Mouse (Mus musculus) embryonic facial prominence, embryonic 11.5 days (tissue): Measurements from ENCODE around the gene Btbd7. TPM values are rescaled to one million over a fixed set of nuclear protein-coding genes. Genes with fewer than 3 reads are reported as not detected.

Experiments used
- ATAC-seq: fragments of 200-750 bp; cut with Nextera tagmentation; replicated peaks from 2 replicates; pipeline ENCODE4 v1.8.0; 2017; ENCODE audit warnings: low read depth; ENCODE audit not compliant: insufficient number of reproducible peaks, low FRiP score, low TSS enrichment
- DNase-seq: peaks from one replicate; pipeline ENCODE4 v3.0.0-alpha.2; 2015; ENCODE audit warnings: low spot score
- H3K27ac ChIP-seq: fragments of 300-500 bp; sonication (generic); replicated peaks from 2 replicates; pipeline ENCODE4 v1.5.1; 2014; ENCODE audit warnings: mild to moderate bottlenecking, low read depth, low read length, control low read depth
- H3K27me3 ChIP-seq: fragments of 300-500 bp; sonication (generic); 2 replicates; pipeline ENCODE4 v1.6.1; 2014; ENCODE audit warnings: mild to moderate bottlenecking, low read length, moderate library complexity, mixed read lengths; ENCODE audit not compliant: control insufficient read depth, insufficient read depth
- H3K36me3 ChIP-seq: fragments of 300-500 bp; sonication (generic); replicated peaks from 2 replicates; pipeline ENCODE4 v1.6.1; 2014; ENCODE audit warnings: low read depth, mild to moderate bottlenecking, low read length, moderate library complexity, mixed read lengths; ENCODE audit not compliant: control insufficient read depth, insufficient read depth
- H3K4me1 ChIP-seq: fragments of 300-500 bp; sonication (generic); 2 replicates; pipeline ENCODE4 v1.6.1; 2014; ENCODE audit warnings: low read length, mixed read lengths; ENCODE audit not compliant: control insufficient read depth, insufficient read depth
- H3K4me2 ChIP-seq: fragments of 300-500 bp; sonication (generic); 2 replicates; pipeline ENCODE4 v1.6.1; 2014; ENCODE audit warnings: low read depth, mild to moderate bottlenecking, control low read depth, low read length, moderate library complexity
- H3K4me3 ChIP-seq: fragments of 300-500 bp; sonication (generic); 2 replicates; pipeline ENCODE4 v1.5.1; 2014; ENCODE audit warnings: low read depth, low read length, control low read depth
- H3K9ac ChIP-seq: fragments of 300-500 bp; sonication (generic); replicated peaks from 2 replicates; pipeline ENCODE4 v1.6.1; 2014; ENCODE audit warnings: mild to moderate bottlenecking, control low read depth, low read length
- H3K9me3 ChIP-seq: fragments of 300-500 bp; sonication (generic); replicated peaks from 2 replicates; pipeline ENCODE4 v1.6.1; 2016; ENCODE audit warnings: mild to moderate bottlenecking, low read length, inconsistent platforms, mixed read lengths; ENCODE audit not compliant: control insufficient read depth
- WGBS: fragments of 180-500 bp; shearing (Covaris S2); extraction: QIAGEN DNeasy Blood & Tissue Kit; methylation state at CpG from one replicate; pipeline ENCODE4 v1.1.7; 2014; 5-methylcytosine and 5-hydroxymethylcytosine counted together
- polyA plus RNA-seq: library from polyadenylated mRNA; unstranded; fragments of >200 nt; fragmentation: Nextera tagmentation; extraction: Ambion mirVana; gene quantifications from 2 replicates; pipeline ENCODE4 v1.2.1, GENCODE M21; 2014

Btbd7 gene
- polyA plus RNA-seq, 1 experiment from 2014 or later = 21.0 TPM

DNA sequence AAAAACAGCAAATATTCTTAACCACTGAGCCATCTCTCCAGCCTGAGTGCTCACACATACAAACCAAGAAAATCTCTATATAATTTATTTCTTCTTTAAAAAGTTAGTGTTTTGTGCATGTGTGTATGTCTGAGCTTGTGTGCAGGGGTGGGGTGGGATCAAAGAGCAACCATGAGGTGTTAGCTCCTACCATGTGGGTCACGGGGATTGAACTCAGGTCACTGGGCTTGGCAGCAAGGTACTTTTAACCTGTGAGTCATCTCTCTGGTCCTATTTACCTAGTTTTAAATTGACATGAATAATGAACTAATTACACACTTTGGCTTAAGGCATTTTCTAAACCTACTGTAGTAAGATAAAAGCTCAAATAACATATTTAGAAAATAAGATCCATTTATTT, 51.9 kb downstream of the Btbd7 start:
- no peak overlapping the region for H3K4me2 ChIP-seq
- no peak overlapping the region for H3K4me3 ChIP-seq
- no peaks in the 10 kb centered on the region for H3K9me3 ChIP-seq
- no peaks in the 10 kb centered on the region for H3K4me1 ChIP-seq
- H3K27me3 ChIP-seq = no peaks in the 10 kb centered on the region
- no peaks in the 10 kb centered on the region for H3K36me3 ChIP-seq
- ATAC-seq (no peak), DNase-seq (no peak)
- H3K27ac ChIP-seq = no peak overlapping the region
- 94% methylated on average over 1 of the region's 1 CpGs for WGBS
- no peak overlapping the region for H3K9ac ChIP-seq

DNA sequence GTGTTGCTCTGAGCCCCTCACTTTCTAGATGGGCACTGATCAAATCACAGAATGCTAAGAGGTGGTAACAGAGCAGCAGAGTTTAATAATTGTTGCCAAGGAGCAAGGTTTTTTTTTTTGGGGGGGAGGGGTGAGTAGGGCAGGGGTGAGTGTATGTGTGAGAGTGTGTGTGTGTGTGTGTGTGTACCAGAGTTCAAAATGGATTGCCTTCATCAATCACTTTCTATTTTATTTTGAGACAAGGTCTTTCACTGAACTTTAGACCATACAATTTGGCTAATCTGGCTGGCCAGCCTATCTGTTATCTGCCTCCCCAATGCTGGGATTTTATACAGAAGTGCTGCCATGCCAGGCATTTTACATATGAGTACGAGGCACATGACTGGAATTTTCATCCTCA, 63.4 kb downstream of the Btbd7 start:
- Histone ChIP-seq H3K4me2 (no peak overlapping the region), H3K9ac (no peak overlapping the region), H3K4me1 (no peaks in the 10 kb centered on the region), H3K4me3 (no peak overlapping the region), H3K9me3 (no peaks in the 10 kb centered on the region), H3K27me3 (no peaks in the 10 kb centered on the region), H3K27ac (no peak overlapping the region), H3K36me3 (no peaks in the 10 kb centered on the region)
- WGBS = 86% methylated on average over 1 of the region's 1 CpGs
- DNase-seq (no peak), ATAC-seq (no peak)

DNA sequence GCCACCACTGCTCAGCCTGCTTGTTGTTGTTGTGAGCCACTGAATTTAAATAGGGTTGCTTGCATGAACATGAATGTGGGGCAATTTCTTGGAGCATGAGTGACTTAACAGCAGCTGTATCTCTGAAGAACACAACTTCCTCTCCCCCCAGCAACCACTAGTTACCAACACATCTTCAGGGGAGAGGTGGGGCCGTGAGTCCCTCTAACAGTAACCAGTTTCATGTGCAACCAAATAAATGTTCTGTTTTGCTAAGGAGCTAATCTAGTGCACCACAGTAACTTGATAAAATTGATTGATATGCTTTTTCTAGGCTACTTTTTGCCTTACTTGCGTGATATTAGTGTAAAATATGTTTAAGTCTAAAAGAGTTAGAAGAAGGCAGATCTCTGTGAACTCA, 78.7 kb downstream of the Btbd7 start:
- no peak overlapping the region for H3K9ac ChIP-seq
- DNase-seq (no peak), ATAC-seq (no peak)
- no peak overlapping the region for H3K4me3 ChIP-seq
- H3K27ac ChIP-seq = no peak overlapping the region
- H3K27me3 ChIP-seq = no peaks in the 10 kb centered on the region
- H3K9me3 ChIP-seq = no peaks in the 10 kb centered on the region
- 96% methylated on average over 2 of the region's 2 CpGs for WGBS
- H3K4me2 ChIP-seq = no peak overlapping the region
- H3K4me1 ChIP-seq = no peaks in the 10 kb centered on the region
- no peaks in the 10 kb centered on the region for H3K36me3 ChIP-seq

- no peaks in the 10 kb centered on the region for H3K27me3 ChIP-seq
- no peak overlapping the region for H3K4me3 ChIP-seq
- no peak for ATAC-seq
- H3K36me3 ChIP-seq = peaks cover 5% of the 10 kb centered on the region; the same call in 1 of the 2 replicates
- H3K9me3 ChIP-seq = no peaks in the 10 kb centered on the region
- no peak overlapping the region for H3K9ac ChIP-seq
- no peak overlapping the region for H3K4me2 ChIP-seq
- 89% methylated on average over 7 of the region's 7 CpGs for WGBS
- H3K27ac ChIP-seq = no peak overlapping the region
- no peak for DNase-seq
- H3K4me1 ChIP-seq = no peaks in the 10 kb centered on the region
Observed at GRCm38 (mm10) chr12:102787927-102788326, 90.3 kb downstream of the Btbd7 start.

DNA sequence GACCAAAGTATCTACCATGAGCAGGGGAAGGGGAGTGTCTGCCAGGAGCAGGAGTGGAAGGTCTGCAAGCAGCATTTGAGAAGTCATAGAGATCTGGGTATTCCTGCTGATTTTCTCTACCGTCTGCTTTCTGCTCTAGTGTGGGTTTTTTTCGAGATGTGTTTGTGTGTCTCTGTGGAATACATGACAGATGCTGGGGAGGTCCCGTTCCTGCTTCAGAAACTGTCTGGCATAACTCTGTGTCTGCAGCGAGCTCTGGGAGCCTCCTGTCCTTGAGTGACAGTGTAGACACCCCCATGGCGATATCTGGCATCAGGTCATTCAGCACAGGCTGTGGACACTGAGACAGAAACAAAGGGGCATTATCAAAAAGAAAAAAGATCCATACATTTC, 92.7 kb downstream of the Btbd7 start:
- Histone ChIP-seq H3K27ac (no peak overlapping the region), H3K4me3 (no peak overlapping the region), H3K9ac (no peak overlapping the region), H3K9me3 (no peaks in the 10 kb centered on the region), H3K27me3 (no peaks in the 10 kb centered on the region), H3K4me1 (no peaks in the 10 kb centered on the region), H3K36me3 (0 out of 2 replicates have a peak, but pooled peaks cover 3% of the 10 kb centered on the region), H3K4me2 (no peak overlapping the region)
- WGBS = 79% methylated on average over 5 of the region's 5 CpGs
- DNase-seq = no peak
- no peak for ATAC-seq

- Histone ChIP-seq H3K4me1 (no peaks in the 10 kb centered on the region), H3K36me3 (0 out of 2 replicates have a peak, but pooled peaks cover 3% of the 10 kb centered on the region), H3K9ac (no peak overlapping the region), H3K9me3 (no peaks in the 10 kb centered on the region), H3K4me2 (no peak overlapping the region), H3K27ac (no peak overlapping the region), H3K4me3 (no peak overlapping the region), H3K27me3 (no peaks in the 10 kb centered on the region)
- 84% methylated on average over 19 of the region's 19 CpGs for whole genome bisulfite sequencing
- DNase-seq (no peak), ATAC-seq (no peak)
Observed at GRCm38 (mm10) chr12:102784899-102785592, 93.2 kb downstream of the Btbd7 start.

- Histone ChIP-seq H3K4me3 (no peak overlapping the region), H3K27ac (no peak overlapping the region), H3K27me3 (no peaks in the 10 kb centered on the region), H3K9me3 (no peaks in the 10 kb centered on the region), H3K9ac (no peak overlapping the region), H3K4me1 (no peaks in the 10 kb centered on the region), H3K4me2 (no peak overlapping the region), H3K36me3 (0 out of 2 replicates have a peak, but pooled peaks cover 3% of the 10 kb centered on the region)
- ATAC-seq (no peak), DNase-seq (no peak)
- WGBS = 92% methylated on average over 5 of the region's 5 CpGs
Observed at GRCm38 (mm10) chr12:102782841-102783240, 95.4 kb downstream of the Btbd7 start.

GRCm38 (mm10) chr12:102779452-102779851, 98.8 kb downstream of the Btbd7 start:
- Histone ChIP-seq H3K9me3 (no peaks in the 10 kb centered on the region), H3K4me2 (no peak overlapping the region), H3K36me3 (no peaks in the 10 kb centered on the region), H3K4me3 (no peak overlapping the region), H3K27me3 (no peaks in the 10 kb centered on the region), H3K9ac (no peak overlapping the region), H3K4me1 (no peaks in the 10 kb centered on the region), H3K27ac (no peak overlapping the region)
- 56% methylated on average over 3 of the region's 3 CpGs for WGBS
- DNase-seq (peak; percentile 39), ATAC-seq (0 out of 2 replicates have a peak, but pooled peaks have one; percentile 44)
